Mouse (Mus musculus) hindbrain, postnatal 0 days (tissue): Measurements from ENCODE around the gene Ptpru. TPM values are rescaled to one million over a fixed set of nuclear protein-coding genes. Genes with fewer than 3 reads are reported as not detected.

ENCODE experiments used
- ATAC-seq: fragments of 200-750 bp; cut with Nextera tagmentation; 2 replicates; pipeline ENCODE4 v1.8.0; 2017; ENCODE audit warnings: mild to moderate bottlenecking, moderate TSS enrichment, moderate library complexity
- DNase-seq: peaks from one replicate; pipeline ENCODE4 v3.0.0-alpha.2; 2015; ENCODE audit warnings: low spot score
- H3K27ac ChIP-seq: fragments of 300-500 bp; sonication (generic); 2 replicates; pipeline ENCODE4 v1.5.1; 2014; ENCODE audit warnings: mild to moderate bottlenecking
- H3K27me3 ChIP-seq: fragments of 300-500 bp; sonication (generic); 2 replicates; pipeline ENCODE4 v1.6.1; 2014; ENCODE audit warnings: low read length, mixed read lengths; ENCODE audit not compliant: insufficient read depth
- H3K36me3 ChIP-seq: fragments of 300-500 bp; sonication (generic); 2 replicates; pipeline ENCODE4 v1.6.1; 2014; ENCODE audit warnings: low read length, mixed read lengths; ENCODE audit not compliant: insufficient read depth
- H3K4me1 ChIP-seq: fragments of 300-500 bp; sonication (generic); 2 replicates; pipeline ENCODE4 v1.6.1; 2014; ENCODE audit warnings: antibody characterized with exemption, low read length, mixed read lengths; ENCODE audit not compliant: insufficient read depth
- H3K4me2 ChIP-seq: fragments of 300-500 bp; sonication (generic); 2 replicates; pipeline ENCODE4 v1.6.1; 2014; ENCODE audit warnings: low read depth, mild to moderate bottlenecking, low read length, moderate library complexity, mixed read lengths
- H3K4me3 ChIP-seq: fragments of 300-500 bp; sonication (generic); 2 replicates; pipeline ENCODE4 v1.5.1; 2014; ENCODE audit warnings: low read length
- H3K9ac ChIP-seq: fragments of 300-500 bp; sonication (generic); replicated peaks from 2 replicates; pipeline ENCODE4 v1.6.1; 2014; ENCODE audit warnings: mild to moderate bottlenecking, low read length, moderate library complexity, mixed read lengths
- H3K9me3 ChIP-seq: fragments of 300-500 bp; sonication (generic); 2 replicates; pipeline ENCODE4 v1.6.1; 2016; ENCODE audit warnings: low read length, mixed read lengths
- CTCF ChIP-seq: IDR thresholded peaks from 2 replicates; pipeline ENCODE4 v1.5.1; 2016; ENCODE audit warnings: antibody characterized with exemption, control low read depth, low read depth
- WGBS: fragments of 180-500 bp; shearing (Covaris S2); extraction: QIAGEN DNeasy Blood & Tissue Kit; methylation state at CpG from one replicate; pipeline ENCODE4 v1.1.7; 2014; 5-methylcytosine and 5-hydroxymethylcytosine counted together
- polyA plus RNA-seq: library from polyadenylated mRNA; unstranded; fragments of >200 nt; fragmentation: Nextera tagmentation; extraction: Ambion mirVana; gene quantifications from 2 replicates; pipeline ENCODE4 v1.2.1, GENCODE M21; 2015
- total RNA-seq: library from RNA; depleted of rRNA; stranded (reverse); fragments of >200 nt; gene quantifications from 2 replicates; pipeline ENCODE4 v1.2.3, GENCODE M21; 2014; rRNA removed

Gene Ptpru
- total and polyA plus RNA-seq, 2 experiments from 2014 or later, result 20.0 to 35.9 TPM

DNA sequence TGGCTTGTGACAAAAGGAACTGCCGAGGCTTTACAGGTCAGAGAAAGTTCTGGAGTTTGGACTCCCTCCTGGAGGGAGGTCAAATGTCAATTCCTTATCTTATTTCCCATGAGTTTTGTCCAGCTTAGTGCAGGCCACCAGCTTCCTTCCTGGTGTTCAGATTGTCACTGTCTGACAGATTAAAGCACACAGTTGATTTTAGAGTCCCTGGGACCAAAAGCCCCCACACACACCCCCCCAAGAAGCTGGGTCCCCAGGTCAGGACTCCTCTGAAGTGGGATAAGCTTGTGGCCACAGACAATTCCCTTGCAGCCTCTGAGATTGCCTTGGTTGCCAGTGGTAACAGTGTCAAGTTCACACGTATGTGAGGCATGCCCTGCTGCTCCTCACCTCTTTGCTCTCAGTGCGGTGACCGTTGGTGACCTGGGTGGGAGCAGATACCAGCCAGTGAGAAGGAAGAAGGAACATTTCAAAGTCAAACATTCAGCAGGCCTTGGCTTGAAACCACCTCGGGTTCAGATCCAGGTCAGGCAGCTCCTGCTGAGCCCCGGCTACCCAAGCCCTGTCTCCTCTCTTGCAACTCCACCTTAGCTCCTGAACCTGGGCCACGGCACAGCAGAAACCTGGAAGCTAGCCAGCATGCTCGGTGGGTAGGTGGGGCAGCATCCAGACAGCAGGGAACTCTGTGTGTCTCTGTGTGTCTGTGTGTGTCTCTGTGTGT is 115.8 kb downstream of the Ptpru start:
- TF ChIP-seq CTCF, result no peak
- no peaks in the 10 kb centered on the region for H3K27me3 ChIP-seq
- ATAC-seq, result no peak
- H3K27ac ChIP-seq, result no peak overlapping the region
- no peaks in the 10 kb centered on the region for H3K9me3 ChIP-seq
- WGBS, result 31% methylated on average over 8 of the region's 8 CpGs
- no peaks in the 10 kb centered on the region for H3K36me3 ChIP-seq
- no peak for DNase-seq
- H3K4me1 ChIP-seq, result no peaks in the 10 kb centered on the region
- no peak overlapping the region for H3K4me3 ChIP-seq
- H3K9ac ChIP-seq, result no peak overlapping the region
- H3K4me2 ChIP-seq, result no peak overlapping the region

DNA sequence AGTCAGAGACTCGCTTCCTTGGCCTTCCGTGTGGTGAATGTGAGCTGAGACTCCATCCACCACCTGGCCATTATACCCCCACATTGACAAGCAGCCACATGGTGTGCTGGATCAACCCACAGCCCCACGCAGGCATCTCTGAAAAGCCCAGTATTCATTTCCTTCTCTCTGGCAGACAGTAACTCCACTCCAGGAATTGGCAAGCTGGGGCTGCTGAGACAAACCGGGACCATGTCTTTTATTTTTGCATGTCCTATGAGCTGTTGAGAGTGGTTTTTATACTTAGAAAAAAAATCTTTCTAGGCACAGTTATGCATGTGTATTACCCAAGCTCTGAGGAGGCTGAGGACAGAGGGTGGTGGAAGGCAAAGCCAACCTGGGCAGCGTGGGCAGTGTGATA is 118.9 kb downstream of the Ptpru start:
- DNase-seq (no peak), ATAC-seq (no peak)
- WGBS, result 45% methylated on average over 5 of the region's 5 CpGs
- H3K27me3 ChIP-seq, result no peaks in the 10 kb centered on the region
- no peaks in the 10 kb centered on the region for H3K4me1 ChIP-seq
- no peak for TF ChIP-seq CTCF
- no peak overlapping the region for H3K4me3 ChIP-seq
- no peak overlapping the region for H3K9ac ChIP-seq
- H3K36me3 ChIP-seq, result no peaks in the 10 kb centered on the region
- H3K27ac ChIP-seq, result no peak overlapping the region
- no peak overlapping the region for H3K4me2 ChIP-seq
- no peaks in the 10 kb centered on the region for H3K9me3 ChIP-seq

Other genes with a start within 250 kb of the Ptpru start
- gene Mecr, start 5.2 kb upstream of the Ptpru start, total RNA-seq, result 21.5 and 30.8 TPM in 2 replicates
- gene Mecr, start 5.2 kb upstream of the Ptpru start, polyA plus RNA-seq, result 33.8 TPM in 2 replicates
- gene Srsf4, start 35.3 kb upstream of the Ptpru start, total RNA-seq, result 25.9 and 28.3 TPM in 2 replicates
- gene Srsf4, start 35.3 kb upstream of the Ptpru start, polyA plus RNA-seq, result 76.0 and 86.0 TPM in 2 replicates
- 2.3 and 3.2 TPM in 2 replicates for gene Tmem200b, start 83.5 kb upstream of the Ptpru start, total RNA-seq
- 0.48 and 0.64 TPM in 2 replicates for gene Tmem200b, start 83.5 kb upstream of the Ptpru start, polyA plus RNA-seq
- not detected in 2 replicates for gene Gm10300, start 236.4 kb upstream of the Ptpru start, total RNA-seq
- not detected in 2 replicates for gene Gm10300, start 236.4 kb upstream of the Ptpru start, polyA plus RNA-seq
- 69.7 and 70.1 TPM in 2 replicates for gene Epb41, start 237.0 kb upstream of the Ptpru start, total RNA-seq
- 33.3 and 33.7 TPM in 2 replicates for gene Epb41, start 237.0 kb upstream of the Ptpru start, polyA plus RNA-seq